Mouse (Mus musculus) C2C12 (cell line): ENCODE measurements around the gene Slc25a19. TPM values are rescaled to one million over a fixed set of nuclear protein-coding genes. Genes with fewer than 3 reads are reported as not detected.

Source experiments
- H3K27me3 ChIP-seq: one replicate; pipeline ENCODE4 v1.6.1; 2011; ENCODE audit not compliant: control insufficient read depth, insufficient read depth, insufficient read length
- H3K36me3 ChIP-seq: one replicate; pipeline ENCODE4 v1.6.1; 2011; ENCODE audit not compliant: control insufficient read depth, insufficient read depth
- H3K4me3 ChIP-seq: one replicate; pipeline ENCODE4 v1.5.1; 2011; ENCODE audit warnings: mild to moderate bottlenecking, control low read depth; ENCODE audit not compliant: poor library complexity, insufficient read depth, severe bottlenecking
- H3K79me2 ChIP-seq: one replicate; pipeline ENCODE4 v1.6.1; 2011; ENCODE audit not compliant: control insufficient read depth, insufficient read depth
- H3K79me3 ChIP-seq: one replicate; pipeline ENCODE4 v1.6.1; 2011; ENCODE audit warnings: low read depth, control low read depth
- H3ac ChIP-seq: one replicate; pipeline ENCODE3; 2011; ENCODE audit warnings: low read depth; ENCODE audit not compliant: control insufficient read depth, insufficient read length
- CEBPB ChIP-seq: IDR thresholded peaks from one replicate; pipeline ENCODE4 v1.6.1; 2011; ENCODE audit warnings: low read depth, mild to moderate bottlenecking, control low read depth, moderate library complexity
- CTCF ChIP-seq: IDR thresholded peaks from one replicate; pipeline ENCODE4 v1.5.1; 2011; ENCODE audit not compliant: control insufficient read depth, insufficient read depth, insufficient read length
- FOSL1 ChIP-seq: IDR thresholded peaks from one replicate; pipeline ENCODE4 v1.8.0; 2011; ENCODE audit warnings: mild to moderate bottlenecking, low read length; ENCODE audit not compliant: poor library complexity, insufficient read depth, severe bottlenecking
- MAX ChIP-seq: IDR thresholded peaks from one replicate; pipeline ENCODE4 v1.6.1; 2011; ENCODE audit warnings: mild to moderate bottlenecking, control low read depth
- MYOD1 ChIP-seq: IDR thresholded peaks from one replicate; pipeline ENCODE4 v1.6.1; 2011; ENCODE audit warnings: low read depth; ENCODE audit not compliant: control insufficient read depth, insufficient read length
- MYOG ChIP-seq: IDR thresholded peaks from one replicate; pipeline ENCODE4 v1.6.1; 2011; ENCODE audit not compliant: control insufficient read depth, insufficient read length; ENCODE audit errors: extremely low read depth
- USF1 ChIP-seq: IDR thresholded peaks from one replicate; pipeline ENCODE4 v1.6.1; 2011; ENCODE audit warnings: low read depth, mild to moderate bottlenecking, control low read depth, moderate library complexity
- polyA plus RNA-seq: library from polyadenylated mRNA; unstranded; fragments of >200 nt; fragmentation: generic; extraction: Trizol; gene quantifications from one replicate; pipeline ENCODE4 v1.2.1, GENCODE M21; 2012; ENCODE audit warnings: missing spikeins

Slc25a19 gene
- polyA plus RNA-seq, 1 experiment: 13.7 TPM

- peaks cover 9% of the 10 kb centered on the region for H3K79me3 ChIP-seq
- TF ChIP-seq FOSL1 (no peak), MAX (no peak), MYOG (no peak), USF1 (no peak), CTCF (no peak), CEBPB (no peak), MYOD1 (no peak)
- H3K79me2 ChIP-seq: peaks cover 17% of the 10 kb centered on the region
- peaks cover 35% of the 10 kb centered on the region for H3K36me3 ChIP-seq
- H3ac ChIP-seq: no peak overlapping the region
- no peak overlapping the region for H3K4me3 ChIP-seq
- no peaks in the 10 kb centered on the region for H3K27me3 ChIP-seq
Measured at GRCm38 (mm10) chr11:115609576-115609975, 18.5 kb downstream of the Slc25a19 start.

GRCm38 (mm10) chr11:115608421-115609399 is 19.4 kb downstream of the Slc25a19 start:
- Histone ChIP-seq H3K79me2 (peaks cover 26% of the 10 kb centered on the region), H3ac (no peak overlapping the region), H3K36me3 (peaks cover 35% of the 10 kb centered on the region), H3K79me3 (peaks cover 13% of the 10 kb centered on the region), H3K27me3 (no peaks in the 10 kb centered on the region), H3K4me3 (no peak overlapping the region)
- TF ChIP-seq MYOG (no peak), MAX (no peak), MYOD1 (no peak), CEBPB (no peak), USF1 (no peak), CTCF (no peak), FOSL1 (no peak)

GRCm38 (mm10) chr11:115606733-115607132 is 21.4 kb downstream of the Slc25a19 start:
- Histone ChIP-seq H3ac (no peak overlapping the region), H3K79me3 (peaks cover 29% of the 10 kb centered on the region), H3K79me2 (peaks cover 45% of the 10 kb centered on the region), H3K36me3 (peaks cover 38% of the 10 kb centered on the region), H3K27me3 (no peaks in the 10 kb centered on the region), H3K4me3 (no peak overlapping the region)
- TF ChIP-seq USF1 (no peak), MYOD1 (no peak), MYOG (no peak), CTCF (no peak), FOSL1 (no peak), CEBPB (no peak), MAX (no peak)

GRCm38 (mm10) chr11:115604304-115604696 is 23.8 kb downstream of the Slc25a19 start:
- no peaks in the 10 kb centered on the region for H3K27me3 ChIP-seq
- peak overlapping the region; percentile 99 for H3K4me3 ChIP-seq
- H3K79me2 ChIP-seq: peaks cover 70% of the 10 kb centered on the region
- H3K36me3 ChIP-seq: peaks cover 42% of the 10 kb centered on the region
- TF ChIP-seq USF1: no peak
- no peak for TF ChIP-seq MAX
- TF ChIP-seq MYOG: no peak
- no peak for TF ChIP-seq CEBPB
- no peak for TF ChIP-seq MYOD1
- no peak for TF ChIP-seq CTCF
- no peak for TF ChIP-seq FOSL1
- peaks cover 45% of the 10 kb centered on the region for H3K79me3 ChIP-seq
- H3ac ChIP-seq: peak overlapping the region; percentile 97

- H3K4me3 ChIP-seq: peak within 1 kb of the TSS; percentile 99
- peaks cover 49% of the 10 kb centered on the region for H3K79me3 ChIP-seq
- peak within 1 kb of the TSS; percentile 97 for H3ac ChIP-seq
- H3K36me3 ChIP-seq: peaks cover 46% of the 10 kb centered on the region
- TF ChIP-seq MYOD1: no peak
- TF ChIP-seq FOSL1: no peak
- no peak for TF ChIP-seq USF1
- TF ChIP-seq MYOG: no peak
- no peak for TF ChIP-seq CTCF
- TF ChIP-seq MAX: peak; percentile 99
- TF ChIP-seq CEBPB: no peak
- H3K27me3 ChIP-seq: no peaks in the 10 kb centered on the region
- H3K79me2 ChIP-seq: peaks cover 76% of the 10 kb centered on the region
Measured at GRCm38 (mm10) chr11:115603476-115604303, 24.4 kb downstream of the Slc25a19 start, which contains the start of the genes Mrps7 and Gga3. TSS of gene Mrps7 (plus strand) at chr11:115603925. TSS of gene Gga3 (minus strand) at chr11:115604051.
